In the genomic region with DNA sequence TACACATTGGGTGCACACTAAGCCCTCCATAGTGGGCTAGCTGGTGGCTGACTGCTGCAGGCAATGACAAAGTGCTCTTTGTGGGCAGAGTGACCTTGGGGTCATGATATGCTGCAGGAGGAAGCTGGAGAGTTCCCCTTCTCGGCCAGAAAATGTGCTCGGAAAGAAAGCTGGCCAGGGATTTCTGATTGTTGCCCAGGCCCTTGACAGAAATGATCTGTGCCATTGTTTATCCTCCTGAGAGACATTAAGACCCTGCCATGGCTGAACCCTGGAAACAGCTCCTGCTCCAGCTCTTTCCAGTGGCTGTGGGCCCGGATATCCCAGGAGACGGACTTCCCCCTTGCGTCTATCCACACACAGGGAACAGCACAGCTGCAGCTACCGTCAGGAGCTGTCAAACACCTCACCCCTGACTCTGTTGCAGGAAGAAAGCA, we compare ENCODE assay signal across 8 mouse cellular contexts. TPM values are rescaled to one million over a fixed set of nuclear protein-coding genes. Genes with fewer than 3 reads are reported as not detected.
DNase-seq lines count a peak whose midpoint lies in the region; ATAC-seq and TF ChIP-seq lines count a peak whose summit lies in the region.

No protein-coding gene starts in this region.

- H3K27me3 ChIP-seq in liver, adult 2 months (ENCODE audit: control insufficient read depth, insufficient read depth, low read length): no peaks in the 10 kb centered on the region
- H3K27me3 ChIP-seq in hindbrain, embryonic 10.5 days (ENCODE audit: insufficient read depth, poor library complexity, severe bottlenecking): peaks cover 29% of the 10 kb centered on the region
- no peaks in the 10 kb centered on the region for H3K27me3 ChIP-seq in limb, embryonic 15.5 days
- peaks cover 21% of the 10 kb centered on the region for H3K27me3 ChIP-seq in neural tube, embryonic 13.5 days

- H3K4me1 ChIP-seq in liver, adult 2 months (ENCODE audit: control insufficient read depth, insufficient read depth, low read length): peaks cover 4% of the 10 kb centered on the region
- H3K4me1 ChIP-seq in hindbrain, embryonic 10.5 days (replicated peaks): peaks cover 37% of the 10 kb centered on the region
- peaks cover 19% of the 10 kb centered on the region for H3K4me1 ChIP-seq in limb, embryonic 15.5 days
- peaks cover 61% of the 10 kb centered on the region for H3K4me1 ChIP-seq in neural tube, embryonic 13.5 days (replicated peaks)

- H3K79me2 ChIP-seq in liver, adult 2 months (ENCODE audit: control insufficient read depth, insufficient read depth, low read length): no peaks in the 10 kb centered on the region

- H3K27ac ChIP-seq in liver, adult 2 months (replicated peaks; ENCODE audit: insufficient read depth, low read depth, low read length): peak overlapping the region; percentile 39
- H3K27ac ChIP-seq in hindbrain, embryonic 10.5 days: peak overlapping the region; percentile 82
- peak overlapping the region; percentile 61 for H3K27ac ChIP-seq in limb, embryonic 15.5 days
- H3K27ac ChIP-seq in neural tube, embryonic 13.5 days (replicated peaks): peak overlapping the region; percentile 59

- H3K9me3 ChIP-seq in hindbrain, embryonic 10.5 days: no peaks in the 10 kb centered on the region
- no peaks in the 10 kb centered on the region for H3K9me3 ChIP-seq in limb, embryonic 15.5 days
- H3K9me3 ChIP-seq in neural tube, embryonic 13.5 days: no peaks in the 10 kb centered on the region

- H3K36me3 ChIP-seq in liver, adult 2 months (ENCODE audit: control insufficient read depth, insufficient read depth, low read length): no peaks in the 10 kb centered on the region
- H3K36me3 ChIP-seq in hindbrain, embryonic 10.5 days: peaks cover 83% of the 10 kb centered on the region
- peaks cover 75% of the 10 kb centered on the region for H3K36me3 ChIP-seq in limb, embryonic 15.5 days
- H3K36me3 ChIP-seq in neural tube, embryonic 13.5 days: peaks cover 94% of the 10 kb centered on the region

- no peak for TF ChIP-seq POLR2A in liver, adult 2 months (IDR thresholded peaks at IDR 0.05; ENCODE audit: extremely low read depth, insufficient read depth, low read length)

- DNase-seq in liver, adult 2 months (ENCODE audit: extremely low read depth, low read depth, low spot score): no peak
- DNase-seq in liver: no peak
- DNase-seq in hindbrain, embryonic 10.5 days (ENCODE audit: low spot score): peak; percentile 70
- DNase-seq in thymus, postnatal 14 days: no peak
- DNase-seq in cerebellum, adult 11-12 months: no peak
- no peak for DNase-seq in spleen, postnatal 14 days (ENCODE audit: low spot score in 2 of 2)

- no peak overlapping the region for H3K9ac ChIP-seq in liver, adult 2 months (ENCODE audit: low read depth, low read length)
- H3K9ac ChIP-seq in limb, embryonic 15.5 days: no peak overlapping the region
- H3K9ac ChIP-seq in neural tube, embryonic 13.5 days: peak overlapping the region; percentile 23; the same call in 1 of the 2 replicates

- no peak overlapping the region for H3K4me2 ChIP-seq in limb, embryonic 15.5 days
- peak overlapping the region; percentile 21 for H3K4me2 ChIP-seq in neural tube, embryonic 13.5 days

- WGBS in liver, adult 2 months: 66% methylated on average over 6 of the region's 6 CpGs
- WGBS in hindbrain, embryonic 10.5 days: 14% methylated on average over 6 of the region's 6 CpGs
- WGBS in limb, embryonic 15.5 days: 27% methylated on average over 6 of the region's 6 CpGs
- WGBS in neural tube, embryonic 13.5 days: 14% methylated on average over 6 of the region's 6 CpGs

- no peak for ATAC-seq in limb, embryonic 15.5 days (ENCODE audit: insufficient number of reproducible peaks, low FRiP score, low TSS enrichment, low read depth)
- 0 out of 2 replicates have a peak, but pooled peaks have one; percentile 25 for ATAC-seq in neural tube, embryonic 13.5 days (ENCODE audit: low read depth)

- no peak overlapping the region for H3K4me3 ChIP-seq in liver, adult 2 months (ENCODE audit: insufficient read depth, low read depth, low read length)
- H3K4me3 ChIP-seq in hindbrain, embryonic 10.5 days: peak overlapping the region; percentile 31
- H3K4me3 ChIP-seq in limb, embryonic 15.5 days: no peak overlapping the region
- 0 out of 2 replicates have a peak overlapping the region, but pooled peaks have one; percentile 3 for H3K4me3 ChIP-seq in neural tube, embryonic 13.5 days

- no peak for TF ChIP-seq CTCF in liver, adult 2 months (IDR thresholded peaks at IDR 0.05; ENCODE audit: low read depth, low read length)

RNA-seq across cellular contexts. Expression of gene Tpp1, which starts 15.7 kb away (rescaled TPM):
- total RNA-seq in liver, adult 2 months (2014; rRNA removed): 27.4 and 43.8 TPM in 2 replicates
- 95.3 and 124 TPM in 2 replicates for polyA plus RNA-seq in liver, adult 2 months (2012; rRNA removed)
- 57.8 and 59.2 TPM in 2 replicates for polyA plus RNA-seq in hindbrain, embryonic 10.5 days (2016; fragmentation: Nextera tagmentation; extraction: Ambion mirVana)
- 74.3 and 75.9 TPM in 2 replicates for polyA plus RNA-seq in limb, embryonic 15.5 days (2015; fragmentation: Nextera tagmentation; extraction: Ambion mirVana)
- polyA plus RNA-seq in neural tube, embryonic 13.5 days (2015; fragmentation: Nextera tagmentation; extraction: Ambion mirVana): 48.4 and 49.2 TPM in 2 replicates

RNA-seq across cellular contexts. Expression of gene Dchs1, which starts 19.7 kb away (rescaled TPM):
- total RNA-seq in liver, adult 2 months (2014; rRNA removed): 1.4 and 2.7 TPM in 2 replicates
- polyA plus RNA-seq in liver, adult 2 months (2012; rRNA removed): 1.1 TPM in 2 replicates
- polyA plus RNA-seq in hindbrain, embryonic 10.5 days (2016; fragmentation: Nextera tagmentation; extraction: Ambion mirVana): 9.3 and 13.4 TPM in 2 replicates
- 13.3 and 16.2 TPM in 2 replicates for polyA plus RNA-seq in limb, embryonic 15.5 days (2015; fragmentation: Nextera tagmentation; extraction: Ambion mirVana)
- polyA plus RNA-seq in neural tube, embryonic 13.5 days (2015; fragmentation: Nextera tagmentation; extraction: Ambion mirVana): 13.5 and 14.7 TPM in 2 replicates

RNA-seq across cellular contexts. Expression of gene Taf10, which starts 23.6 kb away (rescaled TPM):
- 87.3 and 107 TPM in 2 replicates for total RNA-seq in liver, adult 2 months (2014; rRNA removed)
- polyA plus RNA-seq in liver, adult 2 months (2012; rRNA removed): 296 and 310 TPM in 2 replicates
- polyA plus RNA-seq in hindbrain, embryonic 10.5 days (2016; fragmentation: Nextera tagmentation; extraction: Ambion mirVana): 177 and 188 TPM in 2 replicates
- polyA plus RNA-seq in limb, embryonic 15.5 days (2015; fragmentation: Nextera tagmentation; extraction: Ambion mirVana): 80.1 and 104 TPM in 2 replicates
- polyA plus RNA-seq in neural tube, embryonic 13.5 days (2015; fragmentation: Nextera tagmentation; extraction: Ambion mirVana): 121 TPM in 2 replicates

RNA-seq across cellular contexts. Expression of gene Rrp8, which starts 30.6 kb away (rescaled TPM):
- 4.9 and 5.5 TPM in 2 replicates for total RNA-seq in liver, adult 2 months (2014; rRNA removed)
- 5.5 and 5.9 TPM in 2 replicates for polyA plus RNA-seq in liver, adult 2 months (2012; rRNA removed)
- 33.6 and 36.2 TPM in 2 replicates for polyA plus RNA-seq in hindbrain, embryonic 10.5 days (2016; fragmentation: Nextera tagmentation; extraction: Ambion mirVana)
- polyA plus RNA-seq in limb, embryonic 15.5 days (2015; fragmentation: Nextera tagmentation; extraction: Ambion mirVana): 36.4 and 41.8 TPM in 2 replicates
- 26.0 and 26.3 TPM in 2 replicates for polyA plus RNA-seq in neural tube, embryonic 13.5 days (2015; fragmentation: Nextera tagmentation; extraction: Ambion mirVana)

RNA-seq across cellular contexts. Expression of gene Ilk, which starts 31.4 kb away (rescaled TPM):
- 36.6 and 41.1 TPM in 2 replicates for total RNA-seq in liver, adult 2 months (2014; rRNA removed)
- 50.5 and 53.6 TPM in 2 replicates for polyA plus RNA-seq in liver, adult 2 months (2012; rRNA removed)
- 234 and 240 TPM in 2 replicates for polyA plus RNA-seq in hindbrain, embryonic 10.5 days (2016; fragmentation: Nextera tagmentation; extraction: Ambion mirVana)
- 327 and 418 TPM in 2 replicates for polyA plus RNA-seq in limb, embryonic 15.5 days (2015; fragmentation: Nextera tagmentation; extraction: Ambion mirVana)
- 215 and 225 TPM in 2 replicates for polyA plus RNA-seq in neural tube, embryonic 13.5 days (2015; fragmentation: Nextera tagmentation; extraction: Ambion mirVana)

Comparison
In these comparisons a context has a peak if more than half of its experiments do, and no peak if none do; other contexts are left out.
1. H3K4me3 ChIP-seq: peak in hindbrain, embryonic 10.5 days (single experiment) and neural tube, embryonic 13.5 days (single experiment); none in liver, adult 2 months (single experiment) and limb, embryonic 15.5 days (single experiment).
2. Peak in every context shown above with its lines, with median percentiles within 50 percentile points of each other: H3K27ac ChIP-seq.